ENCODE assay signal across 21 mouse cellular contexts in genomic region chrX:160146806-160147205, GRCm38 (mm10). TPM values are rescaled to one million over a fixed set of nuclear protein-coding genes. Genes with fewer than 3 reads are reported as not detected.
DNase-seq lines count a peak whose midpoint lies in the region; ATAC-seq and TF ChIP-seq lines count a peak whose summit lies in the region.
"Had no signal": no experiment of that assay in that cellular context is flagged by ENCODE, and none has a peak within 500 bp of the region (broad histone marks: within the 10 kb centered on the region; RNA-seq: fewer than 3 reads in every experiment).

No protein-coding gene starts in this region.

- no peaks in the 10 kb centered on the region for H3K9me3 ChIP-seq in midbrain, embryonic 15.5 days
- H3K9me3 ChIP-seq: embryonic facial prominence, embryonic 12.5 days; G1E; heart, embryonic 10.5 days; hindbrain, embryonic 12.5 days had no signal

- H3K4me2 ChIP-seq in midbrain, embryonic 15.5 days, result no peak overlapping the region
- H3K4me2 ChIP-seq: embryonic facial prominence, embryonic 12.5 days; hindbrain, embryonic 12.5 days had no signal

- ATAC-seq in megakaryocyte progenitor cell, adult 5-6 weeks (replicated peaks; ENCODE audit: poor library complexity), result peak; percentile 44; the same call in 1 of the 2 replicates
- ATAC-seq in midbrain, embryonic 15.5 days (replicated peaks), result no peak
- ATAC-seq in cerebellum, adult (ENCODE audit: insufficient number of reproducible peaks, low FRiP score, low TSS enrichment), result no peak
- ATAC-seq: forebrain, embryonic 16.5 days; hindbrain, embryonic 16.5 days; inflammation-experienced regulatory T-cells, adult 6 months had no signal

- no peaks in the 10 kb centered on the region for H3K36me3 ChIP-seq in midbrain, embryonic 15.5 days (replicated peaks)
- H3K36me3 ChIP-seq: embryonic facial prominence, embryonic 12.5 days; G1E; heart, embryonic 10.5 days; hindbrain, embryonic 12.5 days had no signal

- no peaks in the 10 kb centered on the region for H3K4me1 ChIP-seq in lung, adult 2 months (ENCODE audit: control insufficient read depth, insufficient read depth, low read length)
- H3K4me1 ChIP-seq in midbrain, embryonic 15.5 days, result no peaks in the 10 kb centered on the region
- H3K4me1 ChIP-seq: embryonic facial prominence, embryonic 12.5 days; heart, embryonic 10.5 days; hindbrain, embryonic 12.5 days had no signal

- no peak overlapping the region for H3K9ac ChIP-seq in midbrain, embryonic 15.5 days
- H3K9ac ChIP-seq: embryonic facial prominence, embryonic 12.5 days; hindbrain, embryonic 12.5 days had no signal

- WGBS in lung, adult 2 months, result 84% methylated on average over 4 of the region's 4 CpGs
- WGBS in midbrain, embryonic 15.5 days, result 92% methylated on average over 4 of the region's 4 CpGs

- H3K4me3 ChIP-seq in lung, adult 2 months (replicated peaks; ENCODE audit: extremely low read depth, low read depth, low read length), result no peak overlapping the region
- no peak overlapping the region for H3K4me3 ChIP-seq in midbrain, embryonic 15.5 days
- H3K4me3 ChIP-seq: embryonic facial prominence, embryonic 12.5 days; heart, embryonic 10.5 days; hindbrain, embryonic 12.5 days had no signal

- no peaks in the 10 kb centered on the region for H3K27me3 ChIP-seq in midbrain, embryonic 15.5 days (replicated peaks)
- H3K27me3 ChIP-seq: hindbrain, embryonic 12.5 days had no signal

- H3K27ac ChIP-seq in midbrain, embryonic 15.5 days, result no peak overlapping the region
- H3K27ac ChIP-seq: embryonic facial prominence, embryonic 12.5 days; heart, embryonic 10.5 days; hindbrain, embryonic 12.5 days had no signal

- no peak for TF ChIP-seq CTCF in lung, adult 2 months (IDR thresholded peaks at IDR 0.05; ENCODE audit: insufficient read depth, low read length)

- no peak for TF ChIP-seq POLR2A in lung, adult 2 months (IDR thresholded peaks at IDR 0.05; ENCODE audit: borderline replicate concordance, extremely low read depth, low read depth, low read length)

- DNase-seq in lung, postnatal 25 days (ENCODE audit: low spot score), result peak; percentile 5
- no peak for DNase-seq in lung, adult 2 months
- peak; percentile 71 for DNase-seq in ZHBTc4 (ENCODE audit: low read depth, low spot score)
- DNase-seq: adrenal gland, postnatal 25 days; cerebellum, adult 11 months; cerebellum, adult 9-10 months; cerebellum, postnatal 25 days; gastrocnemius, postnatal 10 days; heart, adult 18-20 months; heart, postnatal 10 days; heart, postnatal 4 days had no signal

RNA-seq across cellular contexts. Expression of gene Pdha1, which starts 8.6 kb away (rescaled TPM):
- polyA plus RNA-seq in lung, adult 2 months (2012; rRNA removed), result 37.2 and 62.8 TPM in 2 replicates
- 132 and 133 TPM in 2 replicates for total RNA-seq in megakaryocyte progenitor cell, adult 5-6 weeks (2015)
- total RNA-seq in megakaryocyte progenitor cell, adult 5-6 weeks (2017), result 156 and 191 TPM in 2 replicates
- 128 and 135 TPM in 2 replicates for polyA plus RNA-seq in midbrain, embryonic 15.5 days (2015; fragmentation: Nextera tagmentation; extraction: Ambion mirVana)
